ENCODE assay signal across 8 mouse cellular contexts in genomic region chr11:60811054-60811460, GRCm38 (mm10). TPM values are rescaled to one million over a fixed set of nuclear protein-coding genes. Genes with fewer than 3 reads are reported as not detected.
A peak's percentile ranks its signal among the peaks of the same experiment; 100 is the strongest.
DNase-seq lines count a peak whose midpoint lies in the region; ATAC-seq and TF ChIP-seq lines count a peak whose summit lies in the region.

No protein-coding gene starts in this region.

- H3K27me3 ChIP-seq in lung, postnatal 0 days (replicated peaks; ENCODE audit: insufficient read depth, low read length) = no peaks in the 10 kb centered on the region

- H3K9me3 ChIP-seq in lung, postnatal 0 days (ENCODE audit: low read length) = no peaks in the 10 kb centered on the region

- H3K36me3 ChIP-seq in lung, postnatal 0 days (ENCODE audit: insufficient read depth, low read length) = no peaks in the 10 kb centered on the region

- peak overlapping the region; percentile 34 for H3K4me3 ChIP-seq in lung, postnatal 0 days (ENCODE audit: low read depth, low read length)

- 0 out of 2 replicates have a peak overlapping the region, but pooled peaks have one; percentile 43 for H3K27ac ChIP-seq in lung, postnatal 0 days (ENCODE audit: low read length)

- peak; percentile 87 for DNase-seq in MEL-GATA-1-ER (ENCODE audit: extremely low read depth, low read depth)
- DNase-seq in cerebellum, adult 8-10 months = peak; percentile 74
- DNase-seq in forelimb bud, embryonic 11.5 days (ENCODE audit: low read depth, low spot score) = peak; percentile 93
- peak; percentile 95 for DNase-seq in layer of hippocampus, adult 9-11 months
- DNase-seq in lung, postnatal 0 days (ENCODE audit: low spot score) = peak; percentile 97
- peak; percentile 90 for DNase-seq in ovary, postnatal 14 days (ENCODE audit: low spot score)
- peak; percentile 96 for DNase-seq in thymus, postnatal 14 days

- H3K9ac ChIP-seq in lung, postnatal 0 days (replicated peaks; ENCODE audit: low read depth) = no peak overlapping the region

- TF ChIP-seq CTCF in lung, postnatal 0 days (IDR thresholded peaks at IDR 0.05) = no peak

- peak overlapping the region; percentile 57 for H3K4me2 ChIP-seq in lung, postnatal 0 days (replicated peaks; ENCODE audit: low read depth, low read length)

- peaks cover 20% of the 10 kb centered on the region; the same call in 1 of the 2 replicates for H3K4me1 ChIP-seq in lung, postnatal 0 days (ENCODE audit: insufficient read depth, low read depth, low read length)

- ATAC-seq in hematopoietic stem cell, adult 5-6 weeks (replicated peaks in 1 of 2; ENCODE audit: insufficient read depth in 1 of 2, low FRiP score in 2 of 2, low TSS enrichment in 1 of 2, low read depth in 1 of 2, poor library complexity in 2 of 2, severe bottlenecking in 2 of 2) = peak; percentile 99
- ATAC-seq in lung, postnatal 0 days = peak; percentile 99

- peak; percentile 19; the same call in 1 of the 2 replicates for TF ChIP-seq EP300 in lung, postnatal 0 days (IDR thresholded peaks at IDR 0.05)

- WGBS in lung, postnatal 0 days = 1% methylated on average over 29 of the region's 29 CpGs

RNA-seq across cellular contexts. Expression of gene Shmt1, which starts 0.5 kb away (rescaled TPM):
- 66.8 and 93.0 TPM in 2 replicates for total RNA-seq in hematopoietic stem cell, adult 5-6 weeks (2017)
- 14.4 and 18.4 TPM in 2 replicates for polyA plus RNA-seq in lung, postnatal 0 days (2015; fragmentation: Nextera tagmentation; extraction: Ambion mirVana)

RNA-seq across cellular contexts. Expression of gene Dhrs7b, which starts 19.4 kb away (rescaled TPM):
- total RNA-seq in hematopoietic stem cell, adult 5-6 weeks (2017) = 12.1 and 12.6 TPM in 2 replicates
- polyA plus RNA-seq in lung, postnatal 0 days (2015; fragmentation: Nextera tagmentation; extraction: Ambion mirVana) = 24.2 and 28.7 TPM in 2 replicates

RNA-seq across cellular contexts. Expression of gene Smcr8, which starts 33.7 kb away (rescaled TPM):
- total RNA-seq in hematopoietic stem cell, adult 5-6 weeks (2017) = 16.1 and 19.8 TPM in 2 replicates
- 2.5 and 3.0 TPM in 2 replicates for polyA plus RNA-seq in lung, postnatal 0 days (2015; fragmentation: Nextera tagmentation; extraction: Ambion mirVana)

RNA-seq across cellular contexts. Expression of gene Top3a, which starts 33.9 kb away (rescaled TPM):
- 21.4 and 27.9 TPM in 2 replicates for total RNA-seq in hematopoietic stem cell, adult 5-6 weeks (2017)
- polyA plus RNA-seq in lung, postnatal 0 days (2015; fragmentation: Nextera tagmentation; extraction: Ambion mirVana) = 6.1 and 6.7 TPM in 2 replicates

Comparison
In these comparisons a context has a peak if more than half of its experiments do, and no peak if none do; other contexts are left out.
1. Peak in every context shown above with its lines: DNase-seq, ATAC-seq, H3K4me3 ChIP-seq and H3K27ac ChIP-seq.